Mouse (Mus musculus): ENCODE measurements around the gene Plod1. TPM values are rescaled to one million over a fixed set of nuclear protein-coding genes. Genes with fewer than 3 reads are reported as not detected.

Plod1 gene
- total and polyA plus RNA-seq, 3 experiments = 36.4 to 46.5 (median 44.0) TPM

DNA sequence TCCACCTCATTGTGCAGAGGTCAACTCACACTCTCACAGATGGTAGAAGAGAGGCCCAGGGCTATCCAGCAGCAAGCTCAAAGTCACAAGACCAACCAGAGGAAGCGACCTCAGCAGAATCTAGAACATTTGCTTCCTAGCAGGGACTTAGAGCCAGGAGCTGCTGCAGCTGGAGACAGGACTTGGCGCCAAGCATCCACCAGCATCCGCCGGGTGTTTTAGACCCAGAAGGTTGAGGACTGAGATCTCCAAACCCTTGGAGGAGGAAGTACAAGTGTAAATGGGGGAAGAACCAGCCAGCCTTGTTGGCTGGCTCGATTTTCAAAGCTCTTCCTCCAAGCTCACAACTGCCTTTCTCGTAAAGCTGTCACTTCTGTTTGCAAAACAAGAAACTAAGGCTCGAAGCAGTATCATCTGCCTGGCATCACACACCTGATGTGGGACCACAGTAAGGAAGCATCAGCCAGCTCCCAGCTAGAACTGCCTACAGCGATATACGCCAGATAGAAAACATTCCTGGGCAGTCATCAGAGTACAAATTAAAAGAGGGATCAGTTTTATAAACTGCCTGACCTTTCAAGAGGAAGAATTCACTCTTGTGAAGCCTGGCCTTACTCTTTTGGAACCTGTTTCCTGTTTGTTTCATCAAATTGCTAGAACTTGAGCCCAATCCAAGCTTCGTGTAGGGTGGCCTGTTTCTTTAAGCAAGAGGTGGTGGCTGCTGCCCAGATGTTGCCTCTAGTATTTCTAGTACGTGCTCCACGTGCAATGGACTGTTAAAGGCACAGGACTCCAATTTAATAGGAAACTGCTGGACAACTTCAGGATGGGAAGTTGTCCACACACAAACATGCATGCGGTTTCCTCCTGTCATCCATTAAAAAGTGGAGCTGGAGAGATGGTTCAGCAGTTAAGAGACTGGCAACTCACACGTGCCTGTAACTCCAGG is 1.9 kb upstream of the Plod1 start:
- DNase-seq = peak; percentile 43

DNA sequence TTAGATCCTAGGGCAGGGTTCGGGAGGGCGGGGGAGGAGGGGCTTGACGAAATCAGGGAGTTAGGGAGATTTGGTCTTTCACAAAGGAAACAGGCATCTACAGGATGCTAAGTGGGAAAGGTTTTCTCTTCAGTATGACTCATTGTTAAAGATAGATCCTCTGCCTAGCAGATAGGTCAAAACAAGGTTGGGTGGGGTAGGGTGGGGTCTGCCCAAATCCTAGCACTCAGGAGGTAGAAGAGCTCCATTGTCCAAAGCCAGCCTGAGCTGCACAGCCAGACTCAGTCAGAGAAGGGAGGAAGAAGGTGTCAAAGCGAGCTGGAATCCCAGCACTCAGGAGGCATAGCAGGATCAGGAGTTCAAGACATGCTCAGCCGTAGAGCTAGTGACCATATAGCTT is 919 bp upstream of the Plod1 start:
- no peak for DNase-seq

DNA sequence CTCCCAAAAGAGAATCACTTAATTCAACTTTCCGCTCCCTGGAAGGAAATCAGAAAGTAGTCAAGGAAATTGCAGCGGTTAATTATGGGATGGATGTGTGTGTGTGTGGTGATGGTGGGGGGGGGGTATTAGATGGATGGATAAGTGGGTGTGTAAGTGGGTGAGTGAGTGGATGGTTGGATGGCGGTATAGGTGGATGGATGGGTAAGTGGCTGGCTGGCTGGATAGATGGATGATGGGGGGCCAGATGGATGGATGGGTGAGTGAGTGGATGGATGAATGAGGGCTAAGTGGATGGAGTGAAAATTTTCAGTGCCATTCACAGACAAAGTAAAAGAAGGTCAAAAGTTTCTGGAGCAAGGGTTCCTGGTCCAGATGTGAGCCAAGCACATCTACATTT is 454 bp upstream of the Plod1 start:
- no peak for DNase-seq

DNA sequence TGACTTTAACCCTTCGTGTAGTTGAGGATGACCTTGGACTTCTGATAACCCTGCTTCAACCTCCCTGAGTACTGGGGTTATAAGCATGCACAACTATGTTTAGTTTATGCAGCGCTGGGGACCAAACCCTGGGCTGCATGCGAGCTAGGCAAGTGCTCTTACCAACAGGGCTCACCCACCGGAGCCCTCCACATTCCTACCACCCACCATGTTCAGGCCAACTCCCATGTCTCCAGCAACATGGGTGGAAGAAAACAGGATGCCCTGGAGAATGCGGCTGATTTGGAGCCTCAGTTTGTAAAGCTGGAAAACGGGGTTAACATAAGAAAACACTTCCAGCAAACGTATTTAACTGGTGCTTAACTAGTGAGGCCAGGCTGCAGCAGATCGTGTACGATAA is 663 bp downstream of the Plod1 start:
- DNase-seq = no peak

DNA sequence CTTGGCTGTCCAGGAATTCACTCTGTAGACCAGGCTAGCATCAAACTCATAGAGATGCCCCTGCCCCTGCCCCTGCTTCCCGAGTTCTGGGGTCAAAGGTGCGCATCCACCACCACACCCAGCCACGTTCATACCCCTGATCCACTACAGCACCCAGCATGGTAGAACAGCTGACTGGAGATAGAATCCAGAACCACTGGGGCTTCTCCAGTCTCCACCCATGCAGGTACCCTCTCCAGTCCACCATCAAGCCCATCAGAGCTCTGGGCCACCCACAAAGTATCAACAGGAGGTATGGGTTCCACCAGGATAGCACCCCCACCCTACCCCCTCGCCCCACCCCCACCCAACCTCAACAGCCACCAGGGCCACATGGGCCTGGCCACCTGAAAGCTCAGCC is 2.0 kb downstream of the Plod1 start:
- no peak for DNase-seq

DNA sequence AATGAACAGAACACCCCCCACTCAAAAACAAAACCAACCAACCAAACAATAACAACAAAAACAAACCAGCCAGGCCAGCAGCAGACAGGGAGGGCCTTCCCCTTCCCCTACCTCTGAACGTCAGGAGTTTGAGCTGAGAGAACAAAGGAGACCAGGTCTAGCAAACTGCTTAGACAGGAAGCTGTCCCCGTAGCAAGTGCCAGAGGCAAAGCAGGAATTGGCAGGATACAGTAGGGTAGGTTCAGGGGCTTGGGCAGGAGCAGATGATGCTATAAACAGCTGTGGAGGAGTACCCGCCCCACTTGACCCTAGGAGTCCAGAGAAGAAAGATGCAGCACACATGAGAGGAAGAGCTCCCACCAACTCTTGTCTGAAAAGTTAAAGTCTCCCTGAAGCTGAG is 2.4 kb downstream of the Plod1 start:
- no peak for DNase-seq

DNA sequence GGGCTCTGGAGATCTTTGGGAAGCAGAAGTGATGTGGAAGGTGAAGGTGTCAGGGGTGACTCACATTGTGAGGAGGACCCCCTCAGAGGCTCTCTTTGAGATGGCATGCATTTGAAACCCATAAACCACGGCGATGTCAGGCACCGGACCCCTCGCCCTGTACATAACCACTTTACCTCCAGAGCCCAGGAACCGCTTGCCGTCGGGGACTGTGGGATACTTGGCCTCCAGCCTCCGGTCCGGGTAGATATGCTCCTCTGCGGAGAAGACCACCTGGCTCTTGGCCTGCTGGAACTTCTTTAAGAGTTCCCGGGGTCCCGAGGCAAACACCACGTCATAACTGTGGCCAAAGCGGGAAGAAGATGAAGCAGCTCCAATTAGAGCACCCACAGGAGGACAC is 5.6 kb downstream of the Plod1 start:
- no peak for DNase-seq

DNA sequence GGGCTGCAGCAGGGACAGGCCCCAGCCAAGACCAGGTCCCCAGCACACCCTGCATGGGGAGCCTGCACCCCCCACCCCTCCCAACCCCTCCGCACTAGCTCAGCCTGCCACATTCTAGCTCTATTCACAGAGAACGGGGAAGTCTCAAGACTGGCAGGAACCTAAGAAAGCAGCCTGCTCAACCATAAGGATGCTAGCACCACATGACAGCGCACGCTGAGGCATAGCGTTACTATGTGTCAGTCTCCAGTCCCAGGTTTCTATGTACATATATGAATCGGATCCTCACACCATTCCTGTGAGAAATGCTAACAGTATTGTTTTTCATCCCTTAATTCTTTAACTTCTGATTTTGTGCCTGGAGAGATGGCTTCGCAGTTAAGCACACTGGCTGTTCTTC is 8.0 kb downstream of the Plod1 start:
- DNase-seq = no peak

DNA sequence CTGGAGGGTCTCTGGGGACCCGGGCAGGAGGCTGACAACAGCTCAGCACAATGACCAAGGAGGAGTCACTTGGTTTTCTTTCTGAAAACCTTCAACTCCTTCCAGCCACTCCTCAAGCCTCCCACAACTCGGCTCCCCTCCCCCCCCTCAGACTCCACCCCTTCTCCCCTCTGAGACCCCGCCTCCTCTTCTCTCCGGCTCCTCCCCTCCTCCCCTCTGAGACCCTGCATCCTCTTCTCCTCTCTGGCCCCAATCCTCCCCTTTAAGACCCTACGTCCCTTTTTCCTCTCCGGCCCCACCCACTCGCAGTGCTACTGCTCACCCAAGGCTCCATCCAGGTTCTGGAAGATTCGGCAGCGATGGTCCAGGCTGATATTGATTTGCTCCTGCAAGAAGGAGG is 8.4 kb downstream of the Plod1 start:
- no peak for DNase-seq

DNA sequence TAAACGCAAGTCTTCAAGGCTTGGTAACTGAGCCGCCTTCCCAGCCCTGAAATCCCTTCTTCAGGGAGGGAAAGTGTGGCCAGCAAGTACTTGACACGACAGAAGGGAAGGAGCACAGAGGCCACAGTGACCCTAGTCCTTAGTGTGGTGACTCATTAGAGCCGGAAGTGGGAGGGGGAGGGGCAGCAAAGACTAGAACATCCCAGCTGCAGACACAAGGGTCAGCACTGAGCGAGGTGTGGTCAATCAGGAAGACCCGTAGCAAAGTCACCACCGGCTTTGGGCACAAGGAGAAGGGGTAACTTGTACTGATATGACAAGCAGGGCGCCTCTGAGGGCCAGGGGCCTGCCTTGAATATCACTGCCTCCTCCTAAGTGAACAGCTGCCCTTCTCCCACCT is 8.9 kb downstream of the Plod1 start:
- peak; percentile 63 for DNase-seq

DNA sequence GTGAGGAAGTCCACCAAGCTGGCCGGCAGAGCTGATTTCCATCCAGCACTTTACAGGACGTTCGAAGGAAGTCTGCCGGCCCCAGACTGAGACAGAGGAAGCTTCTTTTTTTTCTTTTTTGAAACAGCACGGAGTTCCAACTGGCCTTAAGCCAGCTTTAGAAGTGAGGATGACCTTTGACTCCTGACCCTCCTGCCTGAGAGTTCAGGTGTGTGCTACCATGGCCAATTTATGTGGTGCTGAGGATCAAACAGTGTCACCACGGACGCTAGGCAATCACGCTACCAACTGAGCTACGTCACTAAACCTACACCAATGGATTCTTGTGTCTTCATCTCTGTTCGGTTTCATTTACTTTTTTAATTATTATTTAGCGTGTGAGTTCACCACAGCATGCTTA is 14.2 kb downstream of the Plod1 start:
- DNase-seq = no peak

DNA sequence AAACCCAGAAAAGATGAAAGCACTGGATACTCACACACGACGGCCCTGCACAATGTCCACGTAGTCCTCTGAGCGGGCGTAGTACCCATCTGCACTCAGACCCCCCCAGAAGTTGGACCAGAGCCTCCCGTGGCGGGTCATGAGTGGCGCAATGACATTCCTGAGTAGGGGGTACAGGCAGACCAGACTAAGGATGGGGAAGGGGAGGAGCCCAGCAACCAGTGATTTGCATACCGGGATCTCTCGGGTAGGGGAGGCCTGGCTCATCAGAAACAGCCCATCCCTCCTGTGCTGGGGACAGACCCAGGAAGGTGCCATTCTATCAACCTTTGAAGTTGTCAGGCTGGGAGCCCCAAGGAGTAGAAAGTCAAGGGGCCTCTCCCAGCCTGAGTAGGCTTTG is 15.6 kb downstream of the Plod1 start:
- DNase-seq = no peak

DNA sequence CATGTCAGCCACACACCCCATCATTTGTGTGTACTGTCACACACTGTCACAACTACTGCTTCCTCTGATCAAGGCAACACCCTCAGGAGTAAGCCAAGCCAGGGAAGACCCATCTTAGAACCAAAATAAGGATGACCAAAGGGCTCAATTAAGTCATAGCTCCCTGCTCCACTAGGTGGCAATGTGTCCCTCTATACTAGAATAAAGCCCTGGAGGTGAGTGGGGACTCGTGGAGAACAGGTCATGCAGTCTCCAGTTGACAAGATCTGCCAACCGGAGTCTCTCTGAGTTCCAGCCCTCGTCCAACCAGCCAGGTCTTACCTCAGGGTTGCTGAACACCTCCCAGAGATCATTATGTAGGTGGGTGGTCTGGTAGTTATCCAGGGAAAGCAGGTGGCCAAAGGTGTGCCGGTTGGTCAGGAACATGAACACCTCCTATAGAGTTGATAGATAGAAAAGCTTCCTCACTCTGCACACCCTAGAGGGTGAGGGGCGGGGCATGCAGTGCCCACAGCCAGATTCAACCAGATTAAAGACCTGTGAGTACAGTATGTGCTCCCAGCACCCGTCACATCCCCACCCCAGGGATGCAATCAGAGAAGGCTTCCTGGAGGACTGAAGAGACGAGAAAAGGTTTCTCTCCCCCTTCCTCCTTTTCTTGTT is 18.0 kb downstream of the Plod1 start:
- DNase-seq = no peak

DNA sequence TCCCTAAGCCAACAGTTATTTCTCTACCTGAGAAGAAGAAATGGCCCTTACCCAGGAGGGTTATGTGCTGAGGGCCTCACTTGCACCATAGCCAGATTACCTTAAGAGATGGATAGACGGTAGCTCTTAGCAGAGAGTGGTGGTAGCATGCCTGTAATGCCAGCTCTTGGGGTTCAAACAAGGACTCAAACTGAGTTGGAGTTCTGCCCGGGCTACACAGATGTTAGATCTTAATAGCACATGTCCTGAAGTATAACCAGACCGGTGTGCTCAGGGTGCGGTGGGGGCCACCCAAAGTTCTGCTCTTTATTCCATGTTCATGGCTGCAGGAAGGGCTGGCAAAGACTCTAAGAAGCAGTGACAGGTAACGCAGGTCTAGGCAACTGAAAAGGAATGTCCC is 27.1 kb downstream of the Plod1 start:
- no peak for DNase-seq

DNA sequence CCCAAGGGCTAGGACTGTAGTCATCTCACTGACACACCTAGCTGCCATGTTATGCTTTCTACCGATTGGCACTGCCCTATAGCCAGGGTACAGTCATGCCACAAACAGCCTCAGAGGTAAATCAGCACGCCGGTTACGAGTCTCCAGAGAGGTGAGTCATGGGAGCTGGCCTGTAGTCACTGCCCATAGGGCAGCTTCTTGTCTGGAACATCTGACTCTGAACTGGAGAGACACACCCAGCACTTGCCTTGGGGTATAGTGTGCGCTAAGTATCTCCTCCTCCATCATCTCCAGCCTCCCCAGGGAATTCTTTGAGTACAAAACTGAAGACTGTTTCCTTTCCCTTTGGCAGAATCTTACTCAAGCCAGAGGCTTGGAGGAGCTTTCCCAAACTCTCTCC is 30.3 kb downstream of the Plod1 start:
- DNase-seq = peak; percentile 74

DNA sequence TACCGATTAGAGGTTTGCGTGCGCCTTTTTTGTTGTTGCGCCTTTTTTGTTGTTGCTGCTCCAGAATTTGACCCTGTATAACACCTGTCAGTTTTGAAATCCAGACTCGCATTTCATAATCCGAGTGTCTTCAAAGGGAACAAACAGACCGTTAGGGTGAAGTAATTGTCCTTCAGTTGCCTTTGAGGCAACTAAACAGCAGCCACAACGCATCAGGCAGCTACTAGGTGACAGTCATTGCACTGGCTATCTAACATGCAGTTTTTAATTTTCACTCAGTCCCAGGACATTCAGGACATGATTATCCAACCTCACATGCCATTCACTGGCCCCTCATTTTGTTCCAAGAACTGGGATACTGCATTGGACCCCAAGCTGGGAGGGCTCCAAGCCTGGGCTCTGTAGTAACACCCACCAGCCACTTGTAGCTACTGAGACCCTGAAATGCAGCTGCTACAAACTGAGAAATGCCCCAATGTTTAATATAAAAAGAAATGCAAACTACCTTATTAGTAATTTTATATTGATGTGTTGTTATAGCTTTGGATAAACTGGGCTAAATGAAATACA is 31.4 kb downstream of the Plod1 start:
- DNase-seq = no peak

DNA sequence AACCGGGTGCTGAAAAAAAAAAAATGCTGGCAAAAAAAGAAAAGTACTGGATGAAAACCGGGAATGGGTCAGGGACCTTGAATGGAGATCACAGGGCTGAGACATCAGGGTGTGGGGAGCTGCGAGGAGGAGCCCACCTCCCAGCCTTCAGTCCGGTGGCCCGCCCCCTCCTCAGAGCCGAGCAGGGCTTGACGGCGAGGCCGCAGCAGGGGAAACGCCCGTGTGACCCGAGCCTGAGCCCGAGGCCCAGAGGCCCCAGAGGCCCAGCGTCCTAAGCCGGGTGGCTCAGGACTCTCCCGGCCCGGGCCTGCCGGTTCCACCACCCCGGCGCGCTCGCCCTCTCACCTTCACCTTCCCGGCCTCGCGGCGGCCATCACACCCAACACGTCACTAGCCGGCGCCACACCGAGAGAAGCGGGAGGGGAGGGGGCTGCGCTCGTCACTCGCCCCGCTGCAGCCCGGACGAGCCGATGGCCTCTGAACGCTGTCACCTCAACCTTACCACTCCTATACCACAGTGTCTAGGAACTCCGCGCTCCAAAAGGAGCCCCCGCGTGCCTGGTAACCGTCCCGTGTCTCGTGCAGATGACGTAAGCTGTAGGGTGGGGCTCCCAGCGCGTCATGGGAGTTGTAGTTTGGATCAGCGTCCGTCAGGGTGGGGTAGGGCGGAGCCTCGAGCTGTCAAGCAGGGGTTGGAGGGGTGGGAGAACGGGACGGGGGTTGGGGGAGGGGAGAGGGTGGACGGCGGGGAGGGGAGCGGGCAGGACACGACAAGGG is 32.1 kb downstream of the Plod1 start, which contains the start of gene Mfn2:
TSS of gene Mfn2 (minus strand) at position 392 of the 777 bp plus-strand sequence.
- peak; percentile 93 for DNase-seq

DNA sequence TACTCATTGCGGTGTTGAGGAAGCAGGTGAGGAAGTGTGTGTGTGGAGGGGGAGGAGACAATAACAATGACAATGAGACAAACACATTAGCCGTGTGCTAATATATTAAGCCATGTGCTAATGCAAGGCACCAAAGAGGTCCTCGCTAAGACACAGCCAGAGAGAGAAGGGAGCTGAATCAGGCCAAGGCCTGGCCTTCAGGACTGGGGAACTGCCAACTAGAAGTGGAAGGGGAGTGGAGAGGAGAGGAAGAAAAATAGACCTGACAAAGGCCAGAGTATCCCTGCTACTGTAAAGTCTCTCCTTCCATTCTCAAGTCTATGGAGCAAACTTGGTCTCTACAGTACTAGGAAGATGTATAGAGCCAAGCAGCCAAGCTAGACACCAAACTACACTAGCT is 33.0 kb downstream of the Plod1 start:
- peak; percentile 76 for DNase-seq

DNA sequence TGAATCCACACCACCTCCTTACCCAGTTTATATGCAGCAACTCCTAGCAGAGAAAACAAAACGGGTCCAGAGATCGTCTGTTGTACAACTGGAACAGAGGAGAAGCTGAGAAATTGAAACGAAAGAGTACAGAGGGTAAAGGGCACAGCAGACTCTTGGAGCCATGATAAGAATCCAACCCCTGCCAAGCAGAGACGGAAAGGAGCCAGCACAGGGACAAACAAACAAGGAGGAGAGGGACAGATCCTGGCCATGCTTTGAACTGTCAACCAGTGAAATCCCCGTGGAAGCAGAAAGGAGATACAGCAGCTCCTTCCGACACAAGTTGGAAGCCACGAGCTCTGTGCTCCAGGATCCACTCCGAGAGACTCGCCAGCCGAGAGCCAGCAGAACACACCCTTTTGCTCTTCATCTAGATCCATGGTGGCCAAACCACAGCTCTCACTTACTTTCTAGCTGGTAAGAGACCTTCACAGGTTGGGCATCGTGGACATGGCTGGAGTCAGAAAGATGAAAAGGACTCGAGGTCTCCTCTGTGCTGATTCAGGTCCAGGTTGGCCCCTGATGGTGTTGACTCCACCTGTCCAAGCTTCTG is 33.6 kb downstream of the Plod1 start:
- no peak for DNase-seq

DNA sequence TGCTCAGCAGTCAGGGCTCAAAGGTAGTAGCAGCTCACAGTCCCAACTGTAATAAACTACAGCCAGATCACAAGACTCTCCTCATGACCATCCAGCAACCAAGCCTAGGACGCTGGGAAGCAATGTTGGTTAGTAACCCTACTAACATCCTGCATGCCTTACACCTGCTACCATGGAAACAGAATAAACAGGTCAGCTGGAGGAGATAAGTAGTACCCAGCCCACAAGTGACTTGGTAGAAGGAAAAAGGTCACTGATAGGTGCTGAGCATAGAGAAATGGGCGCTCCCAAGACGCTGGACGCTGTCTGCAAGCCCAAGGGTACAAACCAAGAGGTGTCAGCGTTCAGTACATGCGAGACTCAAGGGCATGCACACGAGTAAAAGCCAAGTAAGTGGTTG is 36.1 kb downstream of the Plod1 start:
- DNase-seq = no peak

DNA sequence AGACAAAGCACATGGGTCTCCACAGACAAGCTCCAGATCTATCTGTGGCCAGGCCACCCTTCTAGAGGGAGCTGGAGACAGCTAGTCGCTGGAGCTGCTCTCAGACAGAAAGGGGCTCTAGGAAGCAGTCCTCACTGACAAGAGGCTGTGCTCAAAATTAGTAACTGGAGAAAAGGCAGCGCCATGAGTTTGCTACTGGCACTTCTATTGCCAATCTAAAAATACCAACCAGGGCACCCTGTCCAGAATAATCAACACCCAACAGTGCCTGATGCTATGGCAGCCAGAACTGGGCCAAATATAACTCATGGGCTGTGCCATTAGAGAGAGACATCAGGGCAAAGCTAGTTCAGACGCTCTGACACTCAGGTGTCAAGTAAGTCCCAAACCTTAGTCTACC is 39.2 kb downstream of the Plod1 start:
- no peak for DNase-seq

DNA sequence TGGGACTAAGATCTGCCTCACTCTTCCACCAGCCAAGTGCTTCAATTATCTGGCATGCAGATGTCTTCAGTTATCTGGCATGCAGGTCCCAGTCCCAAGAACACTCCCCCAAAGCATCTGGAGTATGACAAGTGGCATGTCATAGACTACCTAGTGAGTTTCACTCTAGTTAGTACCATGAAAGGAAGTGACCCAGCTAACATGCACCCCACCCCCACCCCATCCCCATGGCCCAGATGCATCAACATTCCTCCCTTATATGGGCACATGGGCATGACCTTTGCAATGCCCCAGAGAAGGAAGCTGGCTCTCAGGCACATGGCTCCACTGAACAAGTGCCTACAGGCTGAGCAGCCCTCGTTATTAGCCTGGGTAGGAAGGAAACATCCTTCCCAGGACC is 40.2 kb downstream of the Plod1 start:
- DNase-seq = no peak
